Mouse (Mus musculus) common myeloid progenitor, adult 5-6 weeks (primary cell): ENCODE results near the gene Thyn1. TPM values are rescaled to one million over a fixed set of nuclear protein-coding genes. Genes with fewer than 3 reads are reported as not detected.

Experiments
- ATAC-seq: replicated peaks from 2 replicates; pipeline ENCODE4 v1.8.0; 2016; ENCODE audit warnings: low read depth, mild to moderate bottlenecking, moderate TSS enrichment, inconsistent platforms; ENCODE audit not compliant: poor library complexity, severe bottlenecking
- total RNA-seq: library from RNA; stranded (forward); fragments of 200-1000, 187-1606 nt; gene quantifications from 2 replicates; pipeline ENCODE4 v1.2.3, GENCODE M21; 2017

The Thyn1 gene
- 63.2 and 110 TPM in 2 replicates for total RNA-seq

DNA sequence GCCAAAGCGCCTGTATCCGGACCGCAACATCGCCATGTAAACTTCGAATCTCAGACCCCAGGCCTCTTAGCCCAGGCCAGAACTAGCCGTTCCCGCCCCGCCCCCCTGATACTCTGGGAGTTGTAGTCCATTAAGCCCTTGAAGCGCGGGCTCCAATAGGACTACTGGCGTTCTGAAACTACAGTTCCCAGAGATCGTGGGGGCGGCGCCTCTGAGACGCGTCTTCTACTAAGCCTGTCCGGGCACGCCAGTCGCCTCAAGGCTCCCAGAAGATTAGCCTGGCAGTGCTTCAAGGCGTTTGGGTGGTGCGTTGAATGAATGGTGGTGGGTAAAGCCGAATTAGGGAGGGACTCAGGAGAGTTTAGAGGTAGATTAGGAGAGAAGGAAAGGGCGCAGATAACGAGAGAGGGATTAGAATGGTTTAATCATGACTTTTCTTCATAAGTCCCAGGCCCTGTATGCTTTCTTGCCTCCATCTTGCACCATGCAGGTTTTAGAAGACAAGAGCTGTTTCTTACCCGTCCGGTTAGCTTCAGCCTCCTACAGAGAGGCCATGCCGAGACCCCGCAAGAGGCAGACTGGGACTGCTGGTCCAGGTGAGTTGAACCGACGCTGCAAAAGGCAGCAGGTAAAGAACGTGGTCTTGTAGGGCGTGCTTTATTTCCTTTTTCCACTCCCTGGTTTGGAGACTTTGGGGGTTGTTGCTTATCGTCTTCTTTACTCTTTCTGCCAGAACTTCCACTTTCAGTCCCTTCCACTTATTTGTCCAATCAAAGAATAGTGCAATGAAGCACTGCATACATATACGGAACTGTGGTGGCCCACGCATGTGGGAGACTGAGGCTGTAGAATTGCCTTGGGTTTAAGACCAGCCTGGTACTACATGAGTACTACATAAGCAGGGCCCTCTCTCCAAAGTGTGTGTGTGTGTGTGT lies at the start of gene Thyn1, which contains the start of gene Acad8:
Thyn1 (plus strand) TSS at position 250 of the 935 bp plus-strand sequence.
Acad8 (minus strand) TSS at position 106 of the 935 bp plus-strand sequence.
- peak; percentile 96 for ATAC-seq

DNA sequence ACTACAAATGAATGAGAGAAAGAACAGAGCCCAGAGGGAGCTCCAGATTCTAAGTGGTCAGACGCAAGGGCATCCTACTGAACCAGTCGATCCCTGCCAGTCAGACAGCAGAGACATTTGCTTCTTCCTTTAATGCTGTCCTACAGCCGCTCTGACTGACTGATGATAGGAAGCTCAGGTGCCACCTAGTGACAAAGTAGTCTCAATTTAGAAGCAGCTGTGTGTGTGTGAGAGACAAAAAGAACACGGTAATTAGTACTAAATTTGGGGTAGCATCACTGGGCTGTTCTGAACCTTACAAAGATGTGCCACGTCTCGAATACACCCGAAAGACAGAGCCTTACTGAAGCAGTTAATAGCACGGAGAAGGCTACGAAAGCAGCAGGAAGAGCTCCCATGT lies 21.8 kb upstream of the Thyn1 start:
- ATAC-seq: no peak

GRCm38 (mm10) chr9:26978776-26979175 lies 20.7 kb upstream of the Thyn1 start:
- no peak for ATAC-seq

DNA sequence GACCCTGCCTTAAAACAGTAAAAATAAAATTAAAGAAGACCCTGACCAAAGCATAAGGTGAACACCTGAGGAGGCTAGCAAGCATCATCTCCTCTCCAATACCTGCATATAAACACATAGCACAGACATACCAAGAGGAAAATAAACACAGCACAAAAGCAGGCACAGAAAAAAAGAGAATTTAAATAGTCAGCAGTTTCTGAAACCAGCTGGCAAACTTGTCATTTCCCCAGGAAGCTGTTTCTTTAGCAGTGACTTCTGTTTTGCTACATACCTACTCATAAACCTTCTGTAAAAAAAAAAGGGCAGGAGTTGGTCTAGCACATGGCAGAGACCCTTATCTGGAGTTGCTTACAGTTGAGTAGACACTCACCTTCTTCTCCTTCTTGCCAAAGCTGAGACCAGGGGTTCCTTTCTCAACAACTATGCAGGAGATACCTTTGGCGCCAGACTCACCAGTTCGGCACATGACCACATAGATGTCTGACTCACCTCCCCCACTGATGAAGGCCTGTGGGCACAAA lies 14.4 kb upstream of the Thyn1 start:
- ATAC-seq: no peak

- ATAC-seq: no peak
Measured at GRCm38 (mm10) chr9:26985668-26986277, 13.7 kb upstream of the Thyn1 start.

DNA sequence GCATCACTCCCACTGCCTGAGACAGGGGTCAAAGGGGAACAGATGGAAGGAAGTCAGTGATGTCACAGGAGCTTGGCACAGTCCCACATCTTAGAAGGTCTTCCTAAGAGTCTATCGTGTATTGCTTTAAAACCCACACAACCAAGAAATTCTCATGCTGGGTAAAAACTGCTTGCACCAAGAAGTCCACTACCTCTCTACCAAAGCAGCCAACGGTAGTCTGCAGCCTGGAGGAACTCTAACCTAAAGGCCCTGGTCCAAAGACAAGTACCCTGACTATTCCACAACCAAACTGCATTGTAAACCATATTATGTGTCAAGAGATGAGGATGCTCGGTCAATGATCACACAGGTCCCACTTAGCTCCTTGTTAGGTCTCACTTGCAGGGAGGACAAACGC lies 9.3 kb upstream of the Thyn1 start:
- ATAC-seq: no peak

DNA sequence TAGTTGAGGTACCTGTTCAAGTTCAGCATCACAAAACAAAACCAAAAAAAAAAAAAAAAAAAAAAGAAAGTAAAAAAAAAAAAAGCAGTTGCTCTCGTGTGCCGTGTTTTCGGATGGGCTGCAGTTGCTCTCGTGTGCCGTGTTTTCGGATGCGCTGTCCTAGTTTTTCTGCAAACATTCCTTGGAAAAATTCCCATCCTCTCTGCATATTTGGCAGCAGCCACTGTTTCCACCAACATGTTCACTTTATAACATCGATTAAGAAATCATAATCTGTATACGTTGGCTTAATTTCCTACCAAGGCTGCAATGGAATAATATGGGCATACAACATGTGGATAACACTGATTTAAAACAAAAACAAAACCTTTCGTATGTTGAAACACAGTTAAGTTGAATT lies 6.4 kb upstream of the Thyn1 start:
- ATAC-seq: no peak

DNA sequence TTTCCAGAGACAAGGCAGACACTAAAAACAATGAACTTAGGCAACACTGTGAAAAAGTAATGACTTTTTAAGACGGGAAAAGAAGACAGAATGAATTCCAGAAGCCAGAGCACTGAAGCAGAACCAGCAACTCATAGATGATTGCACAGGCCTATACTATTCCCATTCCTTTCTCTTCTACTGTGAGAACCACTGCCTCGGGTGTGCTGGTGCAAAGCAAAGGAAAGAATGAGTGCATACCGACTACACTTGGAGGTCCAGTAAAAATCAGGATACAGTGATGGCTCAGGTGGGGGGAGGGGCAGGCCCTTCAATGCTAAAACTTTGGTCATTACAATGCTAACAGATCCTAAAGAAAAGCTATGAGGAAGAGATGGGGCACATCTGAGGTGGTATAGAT lies 5.6 kb upstream of the Thyn1 start:
- ATAC-seq: no peak

DNA sequence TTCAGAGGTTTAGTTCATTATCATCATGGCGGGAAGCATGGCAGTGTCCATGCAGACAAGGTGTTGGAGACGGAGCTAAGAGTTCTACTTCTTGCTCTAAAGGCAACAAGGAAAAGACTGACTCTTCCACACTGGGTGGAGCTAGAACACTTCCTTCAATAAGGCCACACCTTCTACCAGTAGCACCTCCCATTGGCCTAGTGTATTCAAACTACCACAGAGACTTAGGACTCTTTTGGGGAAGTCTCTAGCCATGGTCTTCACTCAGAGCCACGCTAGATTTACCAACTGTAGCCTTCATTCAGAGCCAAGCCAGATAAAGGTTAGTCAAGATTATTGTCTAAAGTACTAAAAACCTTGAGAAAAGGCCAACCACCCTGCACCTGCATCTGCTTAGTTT lies 2.4 kb upstream of the Thyn1 start:
- peak; percentile 49 for ATAC-seq

DNA sequence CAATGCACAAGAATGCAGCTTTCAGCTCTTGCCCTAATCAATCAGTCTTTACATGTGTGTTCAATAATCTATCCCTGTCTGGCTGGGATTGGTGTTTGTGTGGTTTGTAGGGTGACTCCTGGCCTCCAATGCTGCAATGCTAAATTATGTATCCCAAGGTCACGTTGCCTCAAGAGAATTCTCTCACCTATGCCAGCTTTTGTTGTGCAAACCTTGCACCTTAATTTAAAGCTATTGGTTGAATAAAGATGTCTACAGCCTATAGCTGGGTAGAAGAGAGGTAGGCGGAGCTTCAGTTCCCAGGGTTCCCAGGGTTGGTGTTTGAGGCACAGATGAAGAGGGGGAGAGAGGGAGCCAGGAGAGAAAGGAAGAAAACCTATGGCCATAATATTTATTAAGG lies 2.0 kb upstream of the Thyn1 start:
- ATAC-seq: no peak

DNA sequence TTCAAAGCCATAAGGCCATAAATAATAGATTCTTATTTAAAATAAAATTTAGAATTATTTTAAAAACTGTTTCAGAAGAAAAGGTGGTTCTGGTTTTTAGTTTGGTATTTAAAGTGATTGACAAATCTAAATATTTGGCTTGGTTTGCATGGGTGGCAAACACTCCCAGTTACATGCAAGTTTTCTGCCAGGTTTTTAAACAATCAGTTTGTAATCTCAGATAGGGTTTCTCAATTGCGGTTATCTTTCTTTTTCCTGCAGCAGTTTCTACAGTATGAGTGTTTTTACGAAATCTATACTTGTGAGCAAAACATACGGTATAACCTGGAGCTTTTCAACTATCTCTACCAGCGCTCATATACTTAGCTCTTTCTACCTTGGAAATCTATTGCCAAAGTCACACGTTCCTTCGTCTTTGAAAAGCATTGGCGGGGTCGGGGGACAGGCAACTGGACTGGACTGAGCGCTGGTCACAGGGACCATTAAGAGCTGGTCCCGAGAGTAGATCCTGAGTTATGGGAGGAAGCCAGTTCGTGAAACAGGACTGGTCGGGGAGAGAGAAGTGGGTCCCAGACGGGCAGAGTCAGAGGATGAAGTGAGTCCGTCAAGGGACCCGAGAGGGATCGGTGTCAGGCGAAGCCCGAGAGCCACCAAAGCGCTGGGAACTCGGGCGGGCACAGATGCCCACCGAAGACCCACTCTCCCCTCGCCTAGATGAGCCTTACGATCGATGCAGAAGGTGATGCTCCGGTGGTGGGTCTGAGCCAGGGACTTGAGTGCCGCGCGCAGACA lies 645 bp upstream of the Thyn1 start:
- ATAC-seq: peak; percentile 33; the same call in 1 of the 2 replicates

DNA sequence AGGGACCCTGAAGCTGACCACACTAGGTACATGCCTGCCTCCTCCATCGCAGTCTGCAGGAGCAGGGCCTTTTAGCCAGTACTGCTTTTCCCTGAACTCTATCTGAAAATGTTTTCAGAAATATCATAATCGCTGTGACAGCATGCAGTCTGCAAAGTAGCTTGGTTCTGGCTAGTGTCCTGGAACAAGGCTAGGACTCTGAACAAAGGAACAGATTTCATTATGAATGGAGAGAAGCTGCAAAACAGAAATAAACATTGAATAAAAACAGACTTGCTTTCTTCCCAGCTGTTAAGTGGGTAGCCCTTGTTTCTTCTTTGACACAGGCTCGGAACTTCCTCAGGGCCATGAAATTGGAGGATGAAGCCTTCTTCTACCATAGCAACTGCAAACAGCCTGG lies 5.7 kb downstream of the Thyn1 start:
- no peak for ATAC-seq

DNA sequence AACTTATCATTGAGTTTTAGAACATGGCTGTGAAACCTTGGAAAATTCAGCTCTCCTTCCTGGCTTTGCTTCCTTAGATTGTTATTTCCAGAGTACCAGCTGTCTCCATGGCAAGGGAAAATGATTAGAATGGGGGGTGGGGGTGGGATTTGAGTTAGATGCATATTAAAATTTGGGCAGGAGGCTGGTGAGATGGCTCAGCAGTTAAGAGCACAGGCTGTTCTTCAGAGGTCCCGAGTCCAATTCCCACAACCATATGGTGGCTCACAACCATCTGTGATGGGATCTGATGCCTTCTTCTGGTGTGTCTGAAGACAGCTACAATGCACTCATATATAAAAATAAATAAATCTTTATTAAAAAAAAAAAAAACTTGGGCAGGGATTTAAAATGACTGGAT lies 6.4 kb downstream of the Thyn1 start:
- ATAC-seq: no peak

GRCm38 (mm10) chr9:27006866-27007265 lies 7.4 kb downstream of the Thyn1 start:
- ATAC-seq: 0 out of 2 replicates have a peak, but pooled peaks have one; percentile 22

DNA sequence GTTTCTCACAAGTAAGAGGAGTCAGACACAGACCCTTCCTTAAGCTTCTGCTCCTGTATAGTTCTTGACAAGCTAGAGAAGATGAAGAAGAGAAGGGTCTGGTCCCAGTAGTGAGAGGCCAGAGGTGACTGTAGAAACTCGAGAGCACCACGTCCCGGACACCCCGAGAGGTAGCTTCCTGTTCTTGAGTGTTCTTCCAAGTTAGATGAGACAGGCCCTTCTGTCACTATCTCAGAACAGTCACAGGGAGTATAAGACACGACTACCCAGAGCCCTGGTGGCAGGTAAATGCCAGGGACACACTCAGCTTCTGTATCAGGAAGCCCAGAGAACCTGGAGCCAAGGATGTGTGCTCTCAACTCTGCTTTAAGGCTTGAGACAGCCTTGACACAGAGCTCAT lies 9.7 kb downstream of the Thyn1 start:
- ATAC-seq: no peak

- no peak for ATAC-seq
Measured at GRCm38 (mm10) chr9:27011572-27011971, 12.1 kb downstream of the Thyn1 start.

DNA sequence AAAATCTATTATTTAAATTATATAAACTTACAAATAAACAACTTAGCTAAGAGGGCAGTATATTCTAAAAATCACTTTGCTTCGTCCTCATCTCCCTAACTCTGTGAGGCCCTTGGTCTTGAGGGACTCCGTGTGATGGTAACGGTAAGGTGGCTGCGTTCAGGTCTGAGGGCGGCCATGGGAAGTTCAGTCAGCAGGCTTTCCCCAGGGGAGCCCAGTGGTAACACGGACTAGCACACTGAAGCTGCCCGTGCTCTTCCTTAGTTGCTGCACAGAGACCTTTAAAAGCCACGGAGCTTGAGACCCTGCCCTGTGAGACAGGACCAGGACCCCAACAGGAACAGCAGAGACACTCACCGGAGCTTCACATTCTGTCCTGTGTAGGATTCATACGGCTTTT lies 19.5 kb downstream of the Thyn1 start:
- ATAC-seq: no peak

- ATAC-seq: peak; percentile 91
Measured at GRCm38 (mm10) chr9:27023681-27024080, 24.2 kb downstream of the Thyn1 start.

- ATAC-seq: peak; percentile 10; the same call in 1 of the 2 replicates
Measured at GRCm38 (mm10) chr9:27026708-27027107, 27.2 kb downstream of the Thyn1 start.
